Mouse (Mus musculus) bone marrow, adult 2 months (tissue): ENCODE results near the gene Sp1.

Experiments used
- CTCF ChIP-seq: fragments of 200-500 bp; IDR thresholded peaks from 2 replicates; pipeline ENCODE4 v1.5.1; 2011; ENCODE audit warnings: low read length, control low read depth; ENCODE audit not compliant: control insufficient read depth, insufficient read depth
- POLR2A ChIP-seq: fragments of 200-500 bp; IDR thresholded peaks from 2 replicates; pipeline ENCODE4 v1.6.1; 2011; ENCODE audit warnings: low read depth, mild to moderate bottlenecking, control low read depth, low read length, borderline replicate concordance; ENCODE audit not compliant: control insufficient read depth

DNA sequence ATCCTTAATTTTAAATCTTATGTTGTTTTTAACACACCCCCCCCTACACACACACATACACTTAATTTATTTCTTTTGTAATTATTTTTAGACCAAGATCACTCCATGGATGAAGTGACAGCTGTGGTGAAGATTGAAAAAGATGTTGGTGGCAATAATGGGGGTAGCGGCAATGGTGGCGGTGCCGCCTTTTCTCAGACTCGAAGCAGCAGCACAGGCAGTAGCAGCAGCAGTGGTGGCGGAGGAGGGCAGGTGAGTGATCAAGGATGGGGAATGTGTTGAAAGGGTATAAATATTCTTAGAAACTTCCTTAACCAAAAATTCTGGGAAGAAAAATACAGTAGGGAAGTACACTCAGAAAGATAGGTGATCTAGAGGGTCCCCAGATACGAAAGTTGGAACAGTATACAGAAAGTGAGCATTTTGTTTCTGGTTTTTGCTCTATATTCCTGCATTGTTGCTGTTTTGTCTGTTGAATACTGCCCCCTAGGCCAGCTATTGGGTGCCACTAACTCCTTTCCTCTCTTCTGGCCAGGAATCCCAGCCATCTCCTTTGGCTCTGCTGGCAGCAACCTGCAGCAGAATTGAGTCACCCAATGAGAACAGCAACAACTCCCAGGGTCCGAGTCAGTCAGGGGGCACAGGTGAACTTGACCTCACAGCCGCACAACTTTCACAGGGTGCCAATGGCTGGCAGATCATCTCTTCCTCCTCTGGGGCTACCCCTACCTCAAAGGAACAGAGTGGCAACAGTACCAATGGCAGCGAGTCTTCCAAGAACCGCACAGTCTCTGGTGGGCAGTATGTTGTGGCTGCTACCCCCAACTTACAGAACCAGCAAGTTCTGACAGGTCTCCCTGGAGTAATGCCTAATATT lies 2.0 kb downstream of the Sp1 start:
- TF ChIP-seq POLR2A (no peak), CTCF (no peak)
